Mouse (Mus musculus) bone marrow, adult 2 months (tissue): ENCODE measurements around the gene Dlx6. TPM values are rescaled to one million over a fixed set of nuclear protein-coding genes. Genes with fewer than 3 reads are reported as not detected.
A peak's percentile ranks its signal among the peaks of the same experiment; 100 is the strongest.

Experiments used
- H3K27ac ChIP-seq: fragments of 200-500 bp; 2 replicates; pipeline ENCODE4 v1.5.1; 2012; ENCODE audit warnings: low read depth, mild to moderate bottlenecking, control low read depth, inconsistent platforms, low read length; ENCODE audit not compliant: control insufficient read depth, poor library complexity, insufficient read depth
- H3K4me1 ChIP-seq: fragments of 200-500 bp; 2 replicates; pipeline ENCODE4 v1.6.1; 2011; ENCODE audit warnings: low read length; ENCODE audit not compliant: control insufficient read depth, insufficient read depth
- H3K4me3 ChIP-seq: fragments of 200-500 bp; replicated peaks from 2 replicates; pipeline ENCODE3; 2011; ENCODE audit warnings: mild to moderate bottlenecking, low read depth, low read length, control low read depth; ENCODE audit not compliant: control insufficient read depth
- CTCF ChIP-seq: fragments of 200-500 bp; IDR thresholded peaks from 2 replicates; pipeline ENCODE4 v1.5.1; 2011; ENCODE audit warnings: low read length, control low read depth; ENCODE audit not compliant: control insufficient read depth, insufficient read depth
- POLR2A ChIP-seq: fragments of 200-500 bp; IDR thresholded peaks from 2 replicates; pipeline ENCODE4 v1.6.1; 2011; ENCODE audit warnings: low read depth, mild to moderate bottlenecking, control low read depth, low read length, borderline replicate concordance; ENCODE audit not compliant: control insufficient read depth
- WGBS: fragments of 180-500 bp; shearing (Covaris S2); methylation state at CpG from one replicate; pipeline ENCODE4 v1.1.7; 2018; 5-methylcytosine and 5-hydroxymethylcytosine counted together
- polyA plus RNA-seq: library from polyadenylated mRNA; stranded (reverse); fragments of >200 nt; gene quantifications from 2 replicates; pipeline ENCODE4 v1.2.4, GENCODE M21; 2011; ENCODE audit warnings: low replicate concordance; ENCODE audit not compliant: missing spikeins, insufficient read depth, insufficient read length

The Dlx6 gene
- polyA plus RNA-seq, 1 experiment = 6.4 TPM

DNA sequence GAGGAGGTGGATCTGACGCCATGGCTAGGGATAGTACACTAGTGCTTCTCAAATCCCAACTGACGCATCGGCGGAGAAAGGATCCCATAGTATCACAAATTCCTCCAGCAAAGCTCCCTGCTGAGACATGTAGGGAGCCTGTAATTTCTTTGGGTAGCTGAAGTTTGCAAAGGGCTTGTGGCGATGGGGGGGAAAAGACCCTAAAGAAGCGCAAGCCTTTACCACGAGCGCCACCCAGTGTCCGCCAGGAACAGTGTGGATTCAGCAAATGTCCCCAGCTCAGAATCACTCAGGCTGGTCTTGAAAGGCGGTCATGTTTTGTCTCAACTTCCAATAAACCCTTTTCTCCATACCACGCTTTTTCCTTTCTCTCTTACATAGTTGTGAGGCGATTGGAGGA is 21.8 kb downstream of the Dlx6 start:
- no peak overlapping the region for H3K27ac ChIP-seq
- 14% methylated on average over 12 of the region's 12 CpGs for WGBS
- H3K4me1 ChIP-seq = no peaks in the 10 kb centered on the region
- no peak overlapping the region for H3K4me3 ChIP-seq
- TF ChIP-seq POLR2A = no peak
- TF ChIP-seq CTCF = peak; percentile 31

GRCm38 (mm10) chr6:6886225-6886624 is 23.1 kb downstream of the Dlx6 start:
- no peak for TF ChIP-seq POLR2A
- no peak for TF ChIP-seq CTCF
- Histone ChIP-seq H3K27ac (no peak overlapping the region), H3K4me3 (no peak overlapping the region), H3K4me1 (no peaks in the 10 kb centered on the region)
- 72% methylated on average over 3 of the region's 3 CpGs for WGBS

DNA sequence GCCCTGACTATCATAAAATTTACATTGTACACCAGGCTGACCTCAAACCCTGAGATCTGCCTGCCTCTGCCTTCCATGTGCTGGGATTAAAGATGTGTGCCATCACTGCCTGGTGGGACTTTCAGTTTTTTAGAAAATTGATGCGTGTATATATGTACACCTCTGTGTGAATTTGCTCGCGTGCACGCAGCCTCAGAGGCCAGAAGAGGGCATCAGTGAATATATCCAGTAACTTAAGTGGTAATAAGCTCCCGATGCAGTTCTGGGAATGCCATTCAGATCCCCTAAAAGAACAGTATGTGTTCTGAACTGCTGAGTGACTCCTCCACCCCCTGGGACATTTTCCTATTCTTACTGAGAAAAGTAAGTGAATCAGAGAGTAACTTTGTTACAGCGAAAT is 26.9 kb downstream of the Dlx6 start:
- 54% methylated on average over 6 of the region's 6 CpGs for WGBS
- Histone ChIP-seq H3K4me3 (no peak overlapping the region), H3K27ac (no peak overlapping the region), H3K4me1 (no peaks in the 10 kb centered on the region)
- TF ChIP-seq POLR2A (no peak), CTCF (no peak)

DNA sequence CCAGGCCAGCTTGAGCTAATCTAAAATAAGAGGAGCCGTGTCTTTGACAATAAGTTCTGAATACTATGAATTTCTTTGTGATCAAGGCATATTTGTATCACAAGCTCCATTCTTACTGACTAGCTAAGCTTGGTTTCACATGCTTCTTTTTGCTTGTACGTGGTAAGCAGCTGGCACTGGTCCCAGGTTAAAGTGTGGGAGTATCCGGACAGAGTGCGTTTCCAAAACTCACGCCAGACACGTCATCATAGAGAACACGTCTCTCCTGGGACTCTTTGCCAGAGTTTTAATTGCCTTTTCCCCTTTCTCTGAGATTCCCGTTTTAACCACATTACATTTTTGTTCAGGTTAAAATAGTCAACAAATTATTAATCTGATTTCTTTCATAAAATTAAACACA is 46.5 kb downstream of the Dlx6 start:
- 73% methylated on average over 8 of the region's 8 CpGs for WGBS
- no peak for TF ChIP-seq POLR2A
- no peak for TF ChIP-seq CTCF

GRCm38 (mm10) chr6:6914304-6914703 is 51.2 kb downstream of the Dlx6 start:
- TF ChIP-seq CTCF (no peak), POLR2A (no peak)
- H3K4me3 ChIP-seq = no peak overlapping the region
- H3K4me1 ChIP-seq = no peaks in the 10 kb centered on the region
- no peak overlapping the region for H3K27ac ChIP-seq
- WGBS = 76% methylated on average over 1 of the region's 1 CpGs

More for the DNA sequence above, 46.5 kb downstream of the Dlx6 start:
- Histone ChIP-seq H3K27ac (no peak overlapping the region), H3K4me3 (no peak overlapping the region), H3K4me1 (no peaks in the 10 kb centered on the region)

- WGBS = 36% methylated on average over 5 of the region's 5 CpGs
- no peak overlapping the region for H3K4me3 ChIP-seq
- no peak for TF ChIP-seq POLR2A
- TF ChIP-seq CTCF = 0 out of 2 replicates have a peak, but pooled peaks have one; percentile 3
- no peaks in the 10 kb centered on the region for H3K4me1 ChIP-seq
- H3K27ac ChIP-seq = no peak overlapping the region
Measured at GRCm38 (mm10) chr6:6914849-6915525, 51.9 kb downstream of the Dlx6 start.

- Histone ChIP-seq H3K27ac (no peak overlapping the region), H3K4me3 (no peak overlapping the region), H3K4me1 (no peaks in the 10 kb centered on the region)
- TF ChIP-seq CTCF (no peak), POLR2A (no peak)
- 23% methylated on average over 9 of the region's 9 CpGs for WGBS
Measured at GRCm38 (mm10) chr6:6915526-6915915, 52.4 kb downstream of the Dlx6 start.

- TF ChIP-seq CTCF (no peak), POLR2A (no peak)
- H3K27ac ChIP-seq = no peak overlapping the region
- 82% methylated on average over 4 of the region's 4 CpGs for WGBS
- no peak overlapping the region for H3K4me3 ChIP-seq
- H3K4me1 ChIP-seq = no peaks in the 10 kb centered on the region
Measured at GRCm38 (mm10) chr6:6917334-6917733, 54.2 kb downstream of the Dlx6 start.

Other genes with a start within 250 kb of the Dlx6 start
- 1.8 and 2.8 TPM in 2 replicates for gene Dlx5, start 18.8 kb downstream of the Dlx6 start, polyA plus RNA-seq
- gene Sdhaf3, start 92.7 kb downstream of the Dlx6 start, polyA plus RNA-seq = 0.65 and 4.1 TPM in 2 replicates